Mouse (Mus musculus) heart, embryonic 13.5 days (tissue): ENCODE results near the gene Hnrnpll. TPM values are rescaled to one million over a fixed set of nuclear protein-coding genes. Genes with fewer than 3 reads are reported as not detected.

Source experiments
- ATAC-seq: fragments of 200-750 bp; cut with Nextera tagmentation; 2 replicates; pipeline ENCODE4 v1.8.0; 2017; ENCODE audit warnings: moderate TSS enrichment; ENCODE audit not compliant: insufficient number of reproducible peaks, low FRiP score, low TSS enrichment; ENCODE audit errors: extremely low read depth
- H3K27ac ChIP-seq: fragments of 300-500 bp; sonication (generic); replicated peaks from 2 replicates; pipeline ENCODE4 v1.5.1; 2015; ENCODE audit warnings: moderate library complexity, mild to moderate bottlenecking, inconsistent platforms
- H3K27me3 ChIP-seq: fragments of 300-500 bp; sonication (generic); replicated peaks from 2 replicates; pipeline ENCODE4 v1.6.1; 2015; ENCODE audit warnings: mild to moderate bottlenecking, inconsistent platforms
- H3K36me3 ChIP-seq: fragments of 300-500 bp; sonication (generic); 2 replicates; pipeline ENCODE4 v1.6.1; 2015; ENCODE audit warnings: mild to moderate bottlenecking, inconsistent platforms
- H3K4me1 ChIP-seq: fragments of 300-500 bp; sonication (generic); 2 replicates; pipeline ENCODE4 v1.6.1; 2015; ENCODE audit warnings: inconsistent platforms
- H3K4me2 ChIP-seq: fragments of 300-500 bp; sonication (generic); 2 replicates; pipeline ENCODE4 v1.6.1; 2015; ENCODE audit warnings: inconsistent platforms, mild to moderate bottlenecking, moderate library complexity
- H3K4me3 ChIP-seq: fragments of 300-500 bp; sonication (generic); 2 replicates; pipeline ENCODE4 v1.5.1; 2015; ENCODE audit warnings: moderate library complexity, mild to moderate bottlenecking, inconsistent platforms
- H3K9ac ChIP-seq: fragments of 300-500 bp; sonication (generic); 2 replicates; pipeline ENCODE4 v1.6.1; 2015; ENCODE audit warnings: inconsistent platforms, mild to moderate bottlenecking, moderate library complexity
- H3K9me3 ChIP-seq: fragments of 300-500 bp; sonication (generic); 2 replicates; pipeline ENCODE4 v1.6.1; 2016; ENCODE audit warnings: inconsistent platforms
- WGBS: fragments of 180-500 bp; shearing (Covaris S2); methylation state at CpG from one replicate; pipeline ENCODE4 v1.1.7; 2015; ENCODE audit warnings: mixed read lengths; 5-methylcytosine and 5-hydroxymethylcytosine counted together
- polyA plus RNA-seq: library from polyadenylated mRNA; unstranded; fragments of >200 nt; fragmentation: Nextera tagmentation; extraction: Ambion mirVana; gene quantifications from 2 replicates; pipeline ENCODE4 v1.2.1, GENCODE M21; 2015

Gene Hnrnpll
- polyA plus RNA-seq, 1 experiment from 2014 or later: 39.9 TPM

DNA sequence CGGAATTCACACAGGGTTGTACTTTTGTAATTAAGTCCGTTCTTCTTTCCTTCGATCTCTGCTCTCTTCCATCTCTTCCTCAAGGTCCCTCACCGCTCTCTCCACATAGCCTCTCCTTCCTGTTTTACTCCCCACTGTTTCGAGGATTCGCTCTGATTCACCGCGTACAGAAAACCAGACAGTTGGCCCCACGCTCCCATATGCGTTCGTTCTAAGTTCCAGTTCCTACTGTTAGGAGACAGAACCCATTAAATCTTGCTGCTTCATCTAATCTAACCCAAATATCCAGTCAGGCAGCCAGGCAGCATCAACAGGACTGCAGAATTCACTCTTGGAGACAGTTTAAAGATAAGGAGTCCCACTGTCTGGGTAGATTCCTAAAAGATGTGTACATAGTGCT lies 24.5 kb upstream of the Hnrnpll start:
- H3K27ac ChIP-seq: no peak overlapping the region
- WGBS: 82% methylated on average over 11 of the region's 11 CpGs
- no peaks in the 10 kb centered on the region for H3K27me3 ChIP-seq
- no peaks in the 10 kb centered on the region for H3K36me3 ChIP-seq
- no peak overlapping the region for H3K4me2 ChIP-seq
- peaks cover 7% of the 10 kb centered on the region for H3K9me3 ChIP-seq
- no peak for ATAC-seq
- H3K9ac ChIP-seq: no peak overlapping the region
- H3K4me3 ChIP-seq: no peak overlapping the region
- H3K4me1 ChIP-seq: peaks cover 8% of the 10 kb centered on the region; the same call in 1 of the 2 replicates

DNA sequence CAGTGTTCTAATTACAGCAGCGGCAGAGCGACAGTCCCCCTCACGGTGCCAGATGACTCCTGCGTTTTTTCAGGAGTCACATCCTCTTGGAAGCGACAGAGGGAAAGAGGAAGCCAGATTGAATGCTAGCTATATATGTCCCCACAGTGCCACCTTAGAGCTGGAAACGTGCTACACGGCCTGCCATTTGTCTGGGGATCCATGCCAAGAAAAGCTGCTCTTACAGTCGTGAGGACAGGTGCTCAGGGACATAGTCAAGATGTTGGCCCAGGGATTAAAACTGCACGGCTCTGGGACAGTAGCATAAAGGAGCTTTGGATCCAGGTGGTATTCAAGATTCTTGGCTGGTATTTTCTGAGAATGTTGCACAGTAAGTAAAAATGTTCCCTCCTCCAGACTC lies 22.3 kb upstream of the Hnrnpll start:
- WGBS: 28% methylated on average over 9 of the region's 9 CpGs
- no peak for ATAC-seq
- no peak overlapping the region for H3K9ac ChIP-seq
- H3K27ac ChIP-seq: no peak overlapping the region
- peaks cover 8% of the 10 kb centered on the region; the same call in 1 of the 2 replicates for H3K4me1 ChIP-seq
- peaks cover 7% of the 10 kb centered on the region for H3K9me3 ChIP-seq
- no peaks in the 10 kb centered on the region for H3K36me3 ChIP-seq
- no peak overlapping the region for H3K4me3 ChIP-seq
- H3K4me2 ChIP-seq: no peak overlapping the region
- H3K27me3 ChIP-seq: no peaks in the 10 kb centered on the region

DNA sequence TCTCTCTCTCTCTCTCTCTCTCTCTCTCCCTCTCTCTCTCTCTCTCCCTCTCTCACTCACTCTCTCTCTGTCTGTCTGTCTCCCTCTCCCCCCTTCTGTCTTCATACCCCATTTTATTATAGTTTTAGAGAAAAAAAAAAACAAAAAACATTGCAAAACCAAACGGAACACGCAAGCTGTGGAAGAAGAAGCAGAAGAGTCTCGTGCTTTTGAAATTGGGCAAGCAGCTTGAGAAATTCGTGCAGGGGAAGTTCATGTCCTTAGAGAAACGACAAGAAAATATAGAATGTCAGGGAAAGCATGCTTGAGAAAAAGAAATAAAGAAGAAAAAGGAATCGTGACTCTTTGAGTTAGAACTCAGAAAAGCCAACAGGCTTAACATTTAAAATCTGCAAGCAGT lies 21.1 kb upstream of the Hnrnpll start:
- 69% methylated on average over 6 of the region's 6 CpGs for WGBS
- Histone ChIP-seq H3K36me3 (no peaks in the 10 kb centered on the region), H3K27ac (no peak overlapping the region), H3K4me2 (no peak overlapping the region), H3K27me3 (no peaks in the 10 kb centered on the region), H3K9me3 (peaks cover 7% of the 10 kb centered on the region), H3K9ac (no peak overlapping the region), H3K4me1 (peaks cover 8% of the 10 kb centered on the region; the same call in 1 of the 2 replicates), H3K4me3 (no peak overlapping the region)
- no peak for ATAC-seq

DNA sequence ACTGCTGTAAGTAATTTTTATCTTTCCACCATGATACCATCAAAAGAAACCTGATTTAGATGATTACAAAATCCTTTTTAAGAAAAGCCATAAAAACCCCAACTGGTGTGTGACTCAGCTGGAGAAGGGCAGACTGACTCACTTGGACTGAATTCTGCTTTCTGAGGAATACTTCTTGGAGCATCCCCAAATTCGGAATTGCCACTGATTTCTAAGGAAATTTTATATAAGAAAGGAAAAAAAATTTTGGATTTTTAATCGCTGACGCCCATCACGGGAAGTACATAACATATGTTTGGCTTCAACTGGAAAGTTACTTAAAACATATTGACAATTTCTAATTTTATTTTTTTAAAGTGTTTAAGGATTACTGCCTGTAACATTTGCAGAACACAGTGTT lies 16.6 kb upstream of the Hnrnpll start:
- 84% methylated on average over 4 of the region's 4 CpGs for WGBS
- no peak for ATAC-seq
- Histone ChIP-seq H3K4me3 (no peak overlapping the region), H3K4me1 (0 out of 2 replicates have a peak, but pooled peaks cover 5% of the 10 kb centered on the region), H3K27me3 (no peaks in the 10 kb centered on the region), H3K4me2 (no peak overlapping the region), H3K27ac (no peak overlapping the region), H3K9me3 (no peaks in the 10 kb centered on the region), H3K36me3 (no peaks in the 10 kb centered on the region), H3K9ac (no peak overlapping the region)

DNA sequence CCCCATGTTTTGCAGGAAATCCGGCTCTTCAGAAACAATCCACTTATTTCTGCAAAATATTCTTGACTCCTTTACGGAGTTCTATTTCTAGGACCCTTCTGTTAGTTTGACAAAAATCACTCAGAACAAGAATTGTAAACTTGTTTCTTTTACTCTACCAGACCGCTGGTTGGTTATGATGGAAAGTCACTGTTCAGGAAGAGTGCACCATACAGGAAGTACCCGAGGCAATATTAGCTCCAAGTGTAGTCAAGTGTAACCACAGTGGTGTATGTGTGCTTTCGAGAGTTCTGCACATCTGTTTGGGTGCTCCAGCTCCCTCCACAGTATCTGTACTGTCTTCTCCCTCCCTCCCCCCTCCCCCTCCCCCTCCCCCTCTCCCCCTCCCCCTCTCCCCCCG lies 5.1 kb upstream of the Hnrnpll start:
- no peak overlapping the region for H3K4me3 ChIP-seq
- no peaks in the 10 kb centered on the region for H3K27me3 ChIP-seq
- ATAC-seq: no peak
- 83% methylated on average over 5 of the region's 6 CpGs for WGBS
- no peaks in the 10 kb centered on the region for H3K36me3 ChIP-seq
- no peak overlapping the region for H3K27ac ChIP-seq
- peaks cover 11% of the 10 kb centered on the region for H3K4me1 ChIP-seq
- no peak overlapping the region for H3K4me2 ChIP-seq
- no peaks in the 10 kb centered on the region for H3K9me3 ChIP-seq
- no peak overlapping the region for H3K9ac ChIP-seq

DNA sequence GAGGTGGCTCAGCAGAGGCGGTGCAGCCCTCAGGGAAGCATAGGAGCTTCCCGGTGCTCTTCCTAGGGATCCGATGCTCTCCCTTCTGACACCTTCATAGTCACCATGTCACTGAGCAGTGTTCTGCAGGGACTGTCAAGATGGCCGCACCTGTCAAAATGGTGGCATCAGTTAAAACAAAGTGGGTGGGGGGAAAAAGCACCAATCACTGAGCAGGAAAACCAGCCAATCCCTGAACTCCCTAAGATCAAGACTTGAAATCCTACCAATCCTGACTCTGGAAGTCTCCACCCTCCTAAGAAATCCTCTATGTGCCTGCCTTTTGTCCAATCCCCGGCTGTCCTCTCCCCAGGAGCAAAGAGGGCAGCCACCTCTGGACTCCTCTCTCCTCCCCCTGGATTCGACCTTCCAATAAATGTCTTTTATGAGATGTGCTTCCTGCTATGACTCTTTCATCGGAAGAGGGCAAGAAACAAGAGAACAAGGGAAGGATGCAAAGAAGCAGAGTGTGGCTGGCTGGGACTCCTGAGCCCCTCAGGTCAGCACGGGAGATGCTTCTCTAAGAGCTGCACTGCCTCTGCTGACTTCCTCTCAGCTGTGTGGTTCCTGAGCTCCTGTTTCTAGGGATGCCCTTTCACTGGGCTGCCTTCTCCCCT lies 1.8 kb upstream of the Hnrnpll start:
- no peaks in the 10 kb centered on the region for H3K9me3 ChIP-seq
- H3K27ac ChIP-seq: no peak overlapping the region
- peak overlapping the region; percentile 91; the same call in 1 of the 2 replicates for H3K4me2 ChIP-seq
- no peaks in the 10 kb centered on the region for H3K36me3 ChIP-seq
- no peak overlapping the region for H3K4me3 ChIP-seq
- no peak for ATAC-seq
- 71% methylated on average over 8 of the region's 8 CpGs for WGBS
- H3K4me1 ChIP-seq: peaks cover 26% of the 10 kb centered on the region
- no peaks in the 10 kb centered on the region for H3K27me3 ChIP-seq
- no peak overlapping the region for H3K9ac ChIP-seq

DNA sequence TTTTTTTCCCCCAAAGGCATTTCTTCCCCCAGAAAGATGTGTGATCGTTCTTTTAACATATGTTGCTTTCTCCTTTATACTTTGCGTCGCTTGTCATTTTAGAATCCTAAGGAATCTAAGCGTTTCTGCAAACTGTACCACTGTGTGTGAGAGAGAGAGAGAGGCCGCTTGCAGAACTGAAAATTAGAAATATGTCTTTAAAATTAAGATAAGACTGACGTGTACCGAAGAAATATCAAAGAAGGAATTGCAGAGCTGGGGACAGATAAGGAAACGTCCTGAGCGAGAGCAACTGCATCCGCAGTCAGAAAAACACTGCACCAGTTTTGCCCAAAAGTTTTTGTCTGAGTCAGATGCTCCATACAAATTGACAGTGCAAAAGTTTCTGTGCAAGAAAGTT lies 1.3 kb upstream of the Hnrnpll start:
- H3K9ac ChIP-seq: peak overlapping the region; percentile 100; the same call in 1 of the 2 replicates
- peaks cover 29% of the 10 kb centered on the region for H3K4me1 ChIP-seq
- no peaks in the 10 kb centered on the region for H3K36me3 ChIP-seq
- H3K27me3 ChIP-seq: no peaks in the 10 kb centered on the region
- H3K9me3 ChIP-seq: no peaks in the 10 kb centered on the region
- WGBS: 57% methylated on average over 10 of the region's 10 CpGs
- H3K27ac ChIP-seq: no peak overlapping the region
- H3K4me2 ChIP-seq: peak overlapping the region; percentile 91
- ATAC-seq: no peak
- H3K4me3 ChIP-seq: 0 out of 2 replicates have a peak overlapping the region, but pooled peaks have one; percentile 98

DNA sequence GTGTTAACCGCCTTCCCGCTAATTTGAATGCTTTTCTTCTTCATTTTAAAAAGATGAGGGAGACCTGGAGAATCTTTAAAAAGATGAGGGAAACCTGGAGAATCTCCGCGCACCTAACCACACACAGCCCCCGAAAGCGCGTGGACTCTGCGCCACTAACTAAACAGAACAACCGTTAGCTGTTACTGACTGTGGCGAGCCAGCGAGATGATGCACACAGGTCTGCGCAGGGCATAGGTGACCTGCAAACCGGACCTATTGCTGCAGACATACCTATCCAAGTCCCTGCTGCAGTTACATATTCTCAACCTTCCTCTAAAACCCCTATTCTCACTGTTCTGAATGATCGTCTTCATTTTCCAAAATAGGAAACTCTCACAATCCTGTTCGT lies 481 bp upstream of the Hnrnpll start:
- Histone ChIP-seq H3K4me2 (peak overlapping the region; percentile 91), H3K27me3 (no peaks in the 10 kb centered on the region), H3K4me3 (peak overlapping the region; percentile 98), H3K9me3 (no peaks in the 10 kb centered on the region), H3K4me1 (peaks cover 36% of the 10 kb centered on the region), H3K36me3 (peaks cover 4% of the 10 kb centered on the region; the same call in 1 of the 2 replicates), H3K27ac (peak overlapping the region; percentile 100), H3K9ac (peak overlapping the region; percentile 100)
- ATAC-seq: no peak
- WGBS: 2% methylated on average over 15 of the region's 15 CpGs

DNA sequence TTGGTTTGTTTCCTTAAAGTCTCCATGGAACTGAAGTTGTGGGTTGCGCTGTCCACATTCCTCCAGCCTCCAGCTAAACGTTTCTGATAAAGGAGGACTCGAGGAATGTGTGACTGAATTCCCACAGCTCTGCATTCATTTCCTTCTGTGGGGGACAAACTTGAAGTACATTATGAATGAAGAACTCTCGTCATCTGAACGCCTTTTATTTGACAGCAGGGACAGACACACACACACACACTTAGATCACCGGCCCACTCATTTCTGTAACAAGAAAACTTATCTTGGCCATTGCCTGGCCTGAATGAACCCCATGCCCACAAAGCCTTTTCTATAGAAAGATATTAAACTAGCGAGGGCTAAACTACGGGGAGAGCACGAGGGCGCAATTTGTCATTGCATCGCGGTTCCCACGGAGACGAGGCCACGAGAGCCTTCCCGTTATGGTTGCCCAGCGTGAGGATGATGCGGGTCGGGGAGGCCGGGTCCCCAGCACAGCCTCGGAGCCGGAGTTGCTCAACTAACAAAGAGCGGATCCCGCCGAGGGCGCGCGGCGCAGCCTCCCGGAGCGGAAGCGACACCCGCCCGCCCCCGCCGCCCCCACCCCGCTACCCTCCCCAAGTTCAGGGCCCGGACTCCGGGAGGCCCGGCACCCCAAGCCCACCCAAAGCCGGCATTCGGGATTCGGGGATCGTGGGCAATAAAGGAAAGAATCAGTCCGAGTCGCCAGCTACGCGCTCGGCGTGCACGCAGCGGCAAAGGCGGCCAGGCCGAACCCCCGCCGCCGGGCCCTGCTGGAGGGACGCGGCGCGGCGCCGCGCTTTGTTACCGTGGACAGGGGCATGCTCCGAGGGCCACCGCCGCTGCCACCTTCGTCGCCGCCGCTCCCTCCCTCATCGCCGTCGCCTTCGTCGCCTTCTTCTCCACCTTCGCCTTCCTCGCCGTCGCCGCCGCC lies 1.0 kb downstream of the Hnrnpll start:
- Histone ChIP-seq H3K4me2 (peak overlapping the region; percentile 91), H3K27ac (peak overlapping the region; percentile 100), H3K4me1 (peaks cover 48% of the 10 kb centered on the region), H3K36me3 (peaks cover 9% of the 10 kb centered on the region; the same call in 1 of the 2 replicates), H3K9me3 (no peaks in the 10 kb centered on the region), H3K4me3 (peak overlapping the region; percentile 98), H3K9ac (peak overlapping the region; percentile 100), H3K27me3 (no peaks in the 10 kb centered on the region)
- no peak for ATAC-seq
- under 1% methylated on average over 82 of the region's 83 CpGs for WGBS

DNA sequence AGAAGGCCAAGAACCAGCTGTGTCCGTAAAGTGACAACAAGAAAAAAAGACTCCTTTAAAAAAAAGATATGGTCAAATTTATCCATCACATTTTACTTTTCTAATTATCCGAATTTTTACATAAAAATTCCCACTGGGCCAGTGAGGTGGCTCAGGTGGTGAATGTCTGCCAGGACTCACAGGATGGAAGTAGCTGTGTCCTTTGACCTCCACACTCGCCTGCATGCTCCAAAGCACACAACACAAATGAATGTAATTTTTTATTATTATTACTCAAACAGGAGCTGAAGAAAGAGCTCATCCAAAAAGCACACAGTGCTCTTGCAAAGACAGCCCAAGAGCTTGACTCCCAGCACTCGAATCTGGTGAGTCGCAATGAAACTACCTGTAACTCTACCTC lies 2.0 kb downstream of the Hnrnpll start:
- Histone ChIP-seq H3K4me1 (peaks cover 48% of the 10 kb centered on the region), H3K4me3 (peak overlapping the region; percentile 98), H3K9me3 (no peaks in the 10 kb centered on the region), H3K27me3 (no peaks in the 10 kb centered on the region), H3K4me2 (peak overlapping the region; percentile 91), H3K9ac (peak overlapping the region; percentile 100), H3K36me3 (peaks cover 9% of the 10 kb centered on the region; the same call in 1 of the 2 replicates), H3K27ac (peak overlapping the region; percentile 100)
- ATAC-seq: no peak
- 17% methylated on average over 5 of the region's 5 CpGs for WGBS

DNA sequence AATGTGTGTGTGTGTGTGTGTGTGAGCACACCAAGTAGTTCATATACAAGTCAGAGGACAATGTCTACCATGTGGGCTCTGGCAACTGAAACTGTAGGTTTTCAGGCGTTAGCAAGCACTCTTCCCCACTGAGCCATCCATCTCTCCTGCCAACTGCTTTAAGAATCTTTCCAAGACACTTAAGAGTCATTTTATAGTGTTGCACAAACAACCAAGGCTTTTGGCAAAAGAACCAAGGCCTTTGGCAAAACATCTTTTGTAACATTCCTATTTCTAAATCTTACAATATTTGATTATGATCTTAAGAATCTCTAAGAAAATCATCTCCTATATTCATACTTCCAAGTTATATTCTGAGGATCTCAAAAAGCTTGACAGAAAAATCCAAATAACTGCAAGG lies 2.4 kb downstream of the Hnrnpll start:
- peak overlapping the region; percentile 98 for H3K4me3 ChIP-seq
- H3K9ac ChIP-seq: peak overlapping the region; percentile 100
- H3K27me3 ChIP-seq: no peaks in the 10 kb centered on the region
- ATAC-seq: no peak
- peak overlapping the region; percentile 91 for H3K4me2 ChIP-seq
- H3K27ac ChIP-seq: peak overlapping the region; percentile 100
- 16% methylated on average over 1 of the region's 1 CpGs for WGBS
- peaks cover 52% of the 10 kb centered on the region for H3K4me1 ChIP-seq
- H3K36me3 ChIP-seq: peaks cover 9% of the 10 kb centered on the region; the same call in 1 of the 2 replicates
- no peaks in the 10 kb centered on the region for H3K9me3 ChIP-seq
